Mouse (Mus musculus) heart, postnatal 36 days (tissue): ENCODE results near the gene Gm15140. TPM values are rescaled to one million over a fixed set of nuclear protein-coding genes. Genes with fewer than 3 reads are reported as not detected.
"Not testable (repeated sequence)": the region's sequence is repeated elsewhere in the genome, so short reads cannot be mapped to it uniquely, and the experiment has no call there.

ENCODE experiments used
- DNase-seq, 2 experiments: peaks; one replicate each; pipeline ENCODE4 v3.0.0; 2021 to 2022
- intact Hi-C: fragments of 180-260 bp; cut with DNase I; formaldehyde crosslinking; loops from one replicate; pipeline ENCODE4 v1.15.1; 2025
- total RNA-seq, 2 experiments: library from RNA; stranded (reverse); gene quantifications; 2 replicates each; pipeline ENCODE4 v1.2.3; 2021

Gm15140 gene
- total RNA-seq = not detected

GRCm38 (mm10) chrX:154120585-154120984 lies at the start of gene Gm15140:
Gene Gm15140 (minus strand): TSS chrX:154120685.
- DNase-seq, intact Hi-C loops: not testable (repeated sequence)

Other genes starting within 250 kb of the Gm15140 start
- gene Samt1, start 108.0 kb downstream of the Gm15140 start, total RNA-seq = not detected
- not detected for gene 4921511M17Rik, start 86.9 kb downstream of the Gm15140 start, total RNA-seq
- gene Gm10057, start 65.6 kb downstream of the Gm15140 start, total RNA-seq = not detected
- not detected for gene 4930524N10Rik, start 222.7 kb upstream of the Gm15140 start, total RNA-seq